Mouse (Mus musculus): Measurements from ENCODE around the gene Adgre5. TPM values are rescaled to one million over a fixed set of nuclear protein-coding genes. Genes with fewer than 3 reads are reported as not detected.

Gene Adgre5
- total and polyA plus RNA-seq, 2 experiments from 2014 or later, result 35.8 to 46.4 TPM

GRCm38 (mm10) chr8:83715031-83715690, 26.0 kb downstream of the Adgre5 start, which contains the start of gene Ddx39:
Ddx39 (plus strand) TSS chr8:83715177.
- Histone ChIP-seq H3K27me3 (ENCODE audit: control insufficient read depth, insufficient read depth, low read length) (no peaks in the 10 kb centered on the region), H3K4me3 (ENCODE audit: low read depth, low read length) (peak within 1 kb of the TSS; percentile 93), H3K4me1 (ENCODE audit: control insufficient read depth, insufficient read depth) (peaks cover 20% of the 10 kb centered on the region), H3K4me2 (ENCODE audit: low read depth, low read length) (peak within 1 kb of the TSS; percentile 80), H3K9ac (replicated peaks; ENCODE audit: low read depth, low read length) (peak within 1 kb of the TSS; percentile 82), H3K9me3 (replicated peaks; ENCODE audit: control insufficient read depth, low read length) (no peaks in the 10 kb centered on the region), H3K27ac (ENCODE audit: low read depth) (peak within 1 kb of the TSS; percentile 93), H3K36me3 (replicated peaks; ENCODE audit: control insufficient read depth, insufficient read depth, low read length) (peaks cover 11% of the 10 kb centered on the region)
- ATAC-seq (ENCODE audit: insufficient read depth, low read depth) (peak; percentile 99), DNase-seq (ENCODE audit: low spot score) (peak; percentile 100)
- TF ChIP-seq EP300 (IDR thresholded peaks at IDR 0.05; ENCODE audit: low read depth) (no peak), CTCF (IDR thresholded peaks at IDR 0.05; ENCODE audit: low read depth) (no peak)
- under 1% methylated on average over 63 of the region's 63 CpGs for WGBS

GRCm38 (mm10) chr8:83714676-83715030, 26.5 kb downstream of the Adgre5 start:
- Histone ChIP-seq H3K4me1 (ENCODE audit: control insufficient read depth, insufficient read depth) (peaks cover 20% of the 10 kb centered on the region), H3K27me3 (ENCODE audit: control insufficient read depth, insufficient read depth, low read length) (no peaks in the 10 kb centered on the region), H3K4me3 (ENCODE audit: low read depth, low read length) (peak overlapping the region; percentile 93), H3K36me3 (replicated peaks; ENCODE audit: control insufficient read depth, insufficient read depth, low read length) (peaks cover 6% of the 10 kb centered on the region), H3K27ac (ENCODE audit: low read depth) (peak overlapping the region; percentile 27), H3K4me2 (ENCODE audit: low read depth, low read length) (peak overlapping the region; percentile 37), H3K9me3 (replicated peaks; ENCODE audit: control insufficient read depth, low read length) (no peaks in the 10 kb centered on the region), H3K9ac (replicated peaks; ENCODE audit: low read depth, low read length) (no peak overlapping the region)
- no peak for TF ChIP-seq EP300 (IDR thresholded peaks at IDR 0.05; ENCODE audit: low read depth)
- TF ChIP-seq CTCF (IDR thresholded peaks at IDR 0.05; ENCODE audit: low read depth), result no peak
- WGBS, result 18% methylated on average over 8 of the region's 8 CpGs
- DNase-seq (ENCODE audit: low spot score) (no peak), ATAC-seq (ENCODE audit: insufficient read depth, low read depth) (no peak)

GRCm38 (mm10) chr8:83707554-83707953, 33.6 kb downstream of the Adgre5 start:
- Histone ChIP-seq H3K4me1 (ENCODE audit: control insufficient read depth, insufficient read depth) (no peaks in the 10 kb centered on the region), H3K27me3 (ENCODE audit: control insufficient read depth, insufficient read depth, low read length) (no peaks in the 10 kb centered on the region), H3K4me2 (ENCODE audit: low read depth, low read length) (no peak overlapping the region), H3K27ac (ENCODE audit: low read depth) (no peak overlapping the region), H3K9me3 (replicated peaks; ENCODE audit: control insufficient read depth, low read length) (no peaks in the 10 kb centered on the region), H3K36me3 (replicated peaks; ENCODE audit: control insufficient read depth, insufficient read depth, low read length) (no peaks in the 10 kb centered on the region), H3K9ac (replicated peaks; ENCODE audit: low read depth, low read length) (no peak overlapping the region), H3K4me3 (ENCODE audit: low read depth, low read length) (no peak overlapping the region)
- WGBS, result 71% methylated on average over 8 of the region's 8 CpGs
- TF ChIP-seq CTCF (IDR thresholded peaks at IDR 0.05; ENCODE audit: low read depth) (no peak), EP300 (IDR thresholded peaks at IDR 0.05; ENCODE audit: low read depth) (no peak)
- ATAC-seq (ENCODE audit: insufficient read depth, low read depth) (no peak), DNase-seq (ENCODE audit: low spot score) (no peak)

GRCm38 (mm10) chr8:83706411-83706810, 34.7 kb downstream of the Adgre5 start:
- no peak for ATAC-seq (ENCODE audit: insufficient read depth, low read depth)
- H3K9ac ChIP-seq (replicated peaks; ENCODE audit: low read depth, low read length), result no peak overlapping the region
- DNase-seq (ENCODE audit: low spot score), result no peak
- H3K4me1 ChIP-seq (ENCODE audit: control insufficient read depth, insufficient read depth), result no peaks in the 10 kb centered on the region
- no peaks in the 10 kb centered on the region for H3K9me3 ChIP-seq (replicated peaks; ENCODE audit: control insufficient read depth, low read length)
- H3K36me3 ChIP-seq (replicated peaks; ENCODE audit: control insufficient read depth, insufficient read depth, low read length), result no peaks in the 10 kb centered on the region
- no peak overlapping the region for H3K4me3 ChIP-seq (ENCODE audit: low read depth, low read length)
- no peak overlapping the region for H3K27ac ChIP-seq (ENCODE audit: low read depth)
- H3K4me2 ChIP-seq (ENCODE audit: low read depth, low read length), result no peak overlapping the region
- no peaks in the 10 kb centered on the region for H3K27me3 ChIP-seq (ENCODE audit: control insufficient read depth, insufficient read depth, low read length)
- WGBS, result 70% methylated on average over 5 of the region's 5 CpGs
- TF ChIP-seq EP300 (IDR thresholded peaks at IDR 0.05; ENCODE audit: low read depth) (no peak), CTCF (IDR thresholded peaks at IDR 0.05; ENCODE audit: low read depth) (no peak)

- no peak for ATAC-seq (ENCODE audit: insufficient read depth, low read depth)
- Histone ChIP-seq H3K9me3 (replicated peaks; ENCODE audit: control insufficient read depth, low read length) (no peaks in the 10 kb centered on the region), H3K4me3 (ENCODE audit: low read depth, low read length) (no peak overlapping the region), H3K4me1 (ENCODE audit: control insufficient read depth, insufficient read depth) (peaks cover 10% of the 10 kb centered on the region; the same call in 1 of the 2 replicates), H3K36me3 (replicated peaks; ENCODE audit: control insufficient read depth, insufficient read depth, low read length) (no peaks in the 10 kb centered on the region), H3K27ac (ENCODE audit: low read depth) (no peak overlapping the region), H3K4me2 (ENCODE audit: low read depth, low read length) (no peak overlapping the region), H3K27me3 (ENCODE audit: control insufficient read depth, insufficient read depth, low read length) (no peaks in the 10 kb centered on the region), H3K9ac (replicated peaks; ENCODE audit: low read depth, low read length) (no peak overlapping the region)
- DNase-seq (ENCODE audit: low spot score), result no peak
- no peak for TF ChIP-seq EP300 (IDR thresholded peaks at IDR 0.05; ENCODE audit: low read depth)
- 72% methylated on average over 4 of the region's 4 CpGs for WGBS
These were observed 37.7 kb downstream of the Adgre5 start for GRCm38 (mm10) chr8:83703426-83703825.

Data from heart, postnatal 0 days (tissue).